Comparison of ENCODE assay signal across 7 mouse cellular contexts in genomic region chr6:38532500-38533420, GRCm38 (mm10). TPM values are rescaled to one million over a fixed set of nuclear protein-coding genes. Genes with fewer than 3 reads are reported as not detected.
A peak's percentile ranks its signal among the peaks of the same experiment; 100 is the strongest.
DNase-seq lines count a peak whose midpoint lies in the region; ATAC-seq lines count a peak whose summit lies in the region.

No protein-coding gene starts in this region.

- peak overlapping the region; percentile 94 for H3K27ac ChIP-seq in forebrain, embryonic 13.5 days
- peak overlapping the region; percentile 90 for H3K27ac ChIP-seq in hindbrain, embryonic 16.5 days (ENCODE audit: low read depth, low read length)
- peak overlapping the region; percentile 96 for H3K27ac ChIP-seq in midbrain, embryonic 10.5 days (replicated peaks)
- H3K27ac ChIP-seq in stomach, embryonic 16.5 days (ENCODE audit: low read length) = peak overlapping the region; percentile 98

- no peaks in the 10 kb centered on the region for H3K36me3 ChIP-seq in forebrain, embryonic 13.5 days (ENCODE audit: poor library complexity, severe bottlenecking)
- H3K36me3 ChIP-seq in hindbrain, embryonic 16.5 days (ENCODE audit: control insufficient read depth, insufficient read depth, low read length) = no peaks in the 10 kb centered on the region
- H3K36me3 ChIP-seq in midbrain, embryonic 10.5 days = no peaks in the 10 kb centered on the region
- no peaks in the 10 kb centered on the region for H3K36me3 ChIP-seq in stomach, embryonic 16.5 days (ENCODE audit: control insufficient read depth, insufficient read depth, low read length)

- peak; percentile 42 for ATAC-seq in forebrain, embryonic 13.5 days
- ATAC-seq in hindbrain, embryonic 16.5 days = peak; percentile 46
- ATAC-seq in stomach, embryonic 16.5 days (ENCODE audit: insufficient read depth, low FRiP score) = peak; percentile 23

- no peaks in the 10 kb centered on the region for H3K27me3 ChIP-seq in forebrain, embryonic 13.5 days
- no peaks in the 10 kb centered on the region for H3K27me3 ChIP-seq in hindbrain, embryonic 16.5 days (replicated peaks; ENCODE audit: control insufficient read depth, insufficient read depth, low read length)
- no peaks in the 10 kb centered on the region for H3K27me3 ChIP-seq in midbrain, embryonic 10.5 days (ENCODE audit: low read depth, poor library complexity, severe bottlenecking)
- H3K27me3 ChIP-seq in stomach, embryonic 16.5 days (ENCODE audit: control insufficient read depth, insufficient read depth, low read length) = no peaks in the 10 kb centered on the region

- H3K9ac ChIP-seq in forebrain, embryonic 13.5 days = peak overlapping the region; percentile 73
- peak overlapping the region; percentile 73 for H3K9ac ChIP-seq in hindbrain, embryonic 16.5 days (ENCODE audit: low read depth, low read length)
- H3K9ac ChIP-seq in stomach, embryonic 16.5 days (ENCODE audit: low read length) = peak overlapping the region; percentile 83

- H3K9me3 ChIP-seq in forebrain, embryonic 13.5 days (replicated peaks) = no peaks in the 10 kb centered on the region
- no peaks in the 10 kb centered on the region for H3K9me3 ChIP-seq in hindbrain, embryonic 16.5 days (ENCODE audit: control insufficient read depth, low read length)
- no peaks in the 10 kb centered on the region for H3K9me3 ChIP-seq in midbrain, embryonic 10.5 days (replicated peaks)
- no peaks in the 10 kb centered on the region for H3K9me3 ChIP-seq in stomach, embryonic 16.5 days (replicated peaks; ENCODE audit: control insufficient read depth, low read length)

- H3K4me1 ChIP-seq in forebrain, embryonic 13.5 days = peaks cover 12% of the 10 kb centered on the region
- peaks cover 12% of the 10 kb centered on the region for H3K4me1 ChIP-seq in hindbrain, embryonic 16.5 days (ENCODE audit: control insufficient read depth, insufficient read depth, low read depth, low read length)
- H3K4me1 ChIP-seq in midbrain, embryonic 10.5 days = peaks cover 22% of the 10 kb centered on the region
- H3K4me1 ChIP-seq in stomach, embryonic 16.5 days (ENCODE audit: control insufficient read depth, insufficient read depth, low read length) = peaks cover 6% of the 10 kb centered on the region

- H3K4me3 ChIP-seq in forebrain, embryonic 13.5 days = peak overlapping the region; percentile 56
- peak overlapping the region; percentile 78 for H3K4me3 ChIP-seq in hindbrain, embryonic 16.5 days (ENCODE audit: low read length)
- H3K4me3 ChIP-seq in midbrain, embryonic 10.5 days = peak overlapping the region; percentile 85
- H3K4me3 ChIP-seq in stomach, embryonic 16.5 days (replicated peaks; ENCODE audit: low read length) = peak overlapping the region; percentile 96

- H3K4me2 ChIP-seq in forebrain, embryonic 13.5 days = peak overlapping the region; percentile 78
- H3K4me2 ChIP-seq in hindbrain, embryonic 16.5 days (ENCODE audit: low read length) = peak overlapping the region; percentile 84
- peak overlapping the region; percentile 98 for H3K4me2 ChIP-seq in stomach, embryonic 16.5 days (ENCODE audit: low read depth, low read length)

- 7% methylated on average over 25 of the region's 25 CpGs for WGBS in forebrain, embryonic 13.5 days
- WGBS in hindbrain, embryonic 16.5 days = 6% methylated on average over 25 of the region's 25 CpGs
- WGBS in midbrain, embryonic 10.5 days = 11% methylated on average over 25 of the region's 25 CpGs
- 6% methylated on average over 25 of the region's 25 CpGs for WGBS in stomach, embryonic 16.5 days

- peak; percentile 26 for DNase-seq in retina, postnatal 1 day
- DNase-seq in retina, embryonic 14.5 days (ENCODE audit: low spot score) = no peak
- DNase-seq in cerebellum, adult 11 months = peak; percentile 28
- DNase-seq in midbrain, embryonic 10.5 days (ENCODE audit: low spot score) = no peak

RNA-seq across cellular contexts. Expression of gene Fmc1, which starts 0.5 kb away (rescaled TPM):
- 152 and 177 TPM in 2 replicates for polyA plus RNA-seq in forebrain, embryonic 13.5 days (2015; fragmentation: Nextera tagmentation; extraction: Ambion mirVana)
- polyA plus RNA-seq in hindbrain, embryonic 16.5 days (2015; fragmentation: Nextera tagmentation; extraction: Ambion mirVana) = 183 and 225 TPM in 2 replicates
- polyA plus RNA-seq in midbrain, embryonic 10.5 days (2016; fragmentation: Nextera tagmentation; extraction: Ambion mirVana) = 121 TPM in 2 replicates
- 138 and 140 TPM in 2 replicates for polyA plus RNA-seq in stomach, embryonic 16.5 days (2015; fragmentation: Nextera tagmentation; extraction: Ambion mirVana)

RNA-seq across cellular contexts. Expression of gene Luc7l2, which starts 18.4 kb away (rescaled TPM):
- 40.1 and 40.9 TPM in 2 replicates for polyA plus RNA-seq in forebrain, embryonic 13.5 days (2015; fragmentation: Nextera tagmentation; extraction: Ambion mirVana)
- polyA plus RNA-seq in hindbrain, embryonic 16.5 days (2015; fragmentation: Nextera tagmentation; extraction: Ambion mirVana) = 31.9 and 33.5 TPM in 2 replicates
- polyA plus RNA-seq in midbrain, embryonic 10.5 days (2016; fragmentation: Nextera tagmentation; extraction: Ambion mirVana) = 36.1 and 37.4 TPM in 2 replicates
- 32.9 and 37.7 TPM in 2 replicates for polyA plus RNA-seq in stomach, embryonic 16.5 days (2015; fragmentation: Nextera tagmentation; extraction: Ambion mirVana)

Comparison
In these comparisons a context has a peak if more than half of its experiments do, and no peak if none do; other contexts are left out.
1. DNase-seq: peak in retina, postnatal 1 day (single experiment) and cerebellum, adult 11 months (single experiment); none in retina, embryonic 14.5 days (single experiment) and midbrain, embryonic 10.5 days (single experiment).
2. Peak in every context shown above with its lines, with median percentiles within 50 percentile points of each other: ATAC-seq, H3K27ac ChIP-seq, H3K4me2 ChIP-seq, H3K4me3 ChIP-seq and H3K9ac ChIP-seq.